Mouse (Mus musculus) adrenal gland, adult 8-10 months (tissue): ENCODE results near the gene Zfp64. TPM values are rescaled to one million over a fixed set of nuclear protein-coding genes. Genes with fewer than 3 reads are reported as not detected.
"Not testable (repeated sequence)": the region's sequence is repeated elsewhere in the genome, so short reads cannot be mapped to it uniquely, and the experiment has no call there.

ENCODE experiments used
- DNase-seq: peaks from one replicate; pipeline ENCODE4 v3.0.0; 2022
- total RNA-seq, 4 experiments: library from RNA; stranded (reverse); gene quantifications; 2 replicates each; pipeline ENCODE4 v1.2.4; 2022

Zfp64 gene
- total RNA-seq, 4 experiments from 2014 or later = 15.5 to 23.2 (median 19.7) TPM

DNA sequence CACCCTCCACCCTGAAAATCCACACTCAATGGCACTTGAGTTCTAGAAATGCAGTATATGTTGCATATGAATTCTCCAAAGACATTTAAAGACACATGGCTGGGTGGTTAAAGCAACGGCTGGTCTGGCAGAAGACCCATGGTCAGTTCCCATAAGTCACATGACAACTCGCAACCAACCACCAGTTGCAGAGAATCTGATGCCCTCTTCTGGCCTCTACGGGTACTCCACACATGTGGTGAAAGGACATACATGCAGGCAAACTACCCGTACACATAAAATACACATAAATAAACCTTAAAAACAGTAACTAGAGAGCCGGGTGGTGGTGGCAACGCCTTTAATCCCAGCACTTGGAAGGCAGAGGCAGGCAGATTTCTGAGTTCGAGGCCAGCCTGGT lies 60.6 kb downstream of the Zfp64 start:
- DNase-seq = no peak

DNA sequence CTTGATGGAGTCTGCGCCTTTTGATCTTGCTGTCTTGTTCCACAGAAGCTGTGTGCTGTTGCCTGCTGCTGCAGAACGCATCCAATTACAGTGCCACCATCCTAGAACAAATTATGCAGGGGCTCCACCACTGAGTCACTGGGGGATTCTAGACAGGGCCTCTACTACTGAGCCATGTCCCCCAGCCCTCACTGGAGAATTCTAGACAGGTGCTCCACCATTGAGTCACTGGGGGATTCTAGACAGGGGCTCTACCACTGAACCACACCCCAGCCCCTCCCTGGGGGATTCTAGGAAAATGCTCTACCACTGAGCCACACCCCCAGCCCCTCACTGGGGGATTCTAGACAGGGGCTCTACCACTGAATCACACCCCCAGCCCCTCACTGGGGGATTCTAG lies 63.3 kb downstream of the Zfp64 start:
- no peak for DNase-seq

DNA sequence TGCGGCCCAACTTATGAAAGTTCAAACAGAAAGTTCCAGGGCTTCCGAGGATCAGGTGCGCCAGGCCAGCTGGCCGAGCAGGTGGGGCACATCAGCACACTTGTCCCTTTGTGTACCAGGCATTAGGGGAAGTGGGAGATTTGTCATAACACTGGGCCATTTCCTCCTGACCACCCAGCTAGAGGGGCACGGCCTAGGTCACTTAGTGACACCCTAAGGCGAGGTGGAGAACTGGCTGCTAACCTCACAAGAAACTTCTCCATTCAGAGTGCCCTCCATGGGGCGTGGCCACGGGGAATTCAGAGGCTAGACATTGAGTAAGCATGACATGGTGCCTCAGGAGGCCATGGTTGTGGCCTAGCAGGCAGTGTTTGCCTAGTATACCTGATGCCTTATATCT lies 70.7 kb downstream of the Zfp64 start:
- no peak for DNase-seq

DNA sequence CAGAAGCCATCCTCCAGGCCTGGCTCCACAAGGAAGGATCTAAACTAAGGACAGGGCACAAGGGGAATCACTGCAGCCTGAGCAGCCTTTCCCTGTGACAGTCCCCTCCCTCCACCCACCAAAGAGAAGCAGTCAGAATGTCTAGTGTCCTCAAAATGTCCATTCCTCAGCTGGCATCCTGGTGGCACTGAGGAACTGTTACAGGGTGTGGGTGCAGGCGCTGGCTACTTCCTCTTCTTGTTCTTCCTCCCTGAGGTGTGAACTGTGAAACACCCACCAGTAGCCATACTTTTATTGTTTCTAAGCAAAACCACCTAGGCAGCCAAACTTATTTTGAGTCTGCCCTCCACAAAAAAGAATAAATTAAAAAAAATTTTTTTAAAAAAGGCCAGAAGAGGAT lies 72.4 kb downstream of the Zfp64 start:
- no peak for DNase-seq

DNA sequence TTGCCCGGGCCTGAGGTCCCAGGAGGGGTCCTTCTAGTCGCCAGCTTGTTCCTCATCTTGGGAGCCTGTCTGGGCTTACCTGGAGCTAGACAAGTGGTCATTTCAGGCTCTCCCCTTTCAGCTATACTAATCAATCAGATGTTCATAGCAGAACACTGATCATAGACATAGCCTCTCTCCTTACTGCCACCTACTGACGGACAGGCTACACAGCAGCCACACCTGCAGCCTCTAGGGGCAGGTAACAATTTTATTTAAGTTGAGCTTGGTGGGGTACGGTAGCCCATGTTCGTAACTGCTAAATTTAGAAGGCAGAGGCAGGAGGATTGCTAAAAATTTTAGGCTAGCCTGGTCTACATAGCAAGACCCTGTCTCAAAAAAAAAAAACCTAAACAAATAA lies 73.5 kb downstream of the Zfp64 start:
- DNase-seq = no peak

DNA sequence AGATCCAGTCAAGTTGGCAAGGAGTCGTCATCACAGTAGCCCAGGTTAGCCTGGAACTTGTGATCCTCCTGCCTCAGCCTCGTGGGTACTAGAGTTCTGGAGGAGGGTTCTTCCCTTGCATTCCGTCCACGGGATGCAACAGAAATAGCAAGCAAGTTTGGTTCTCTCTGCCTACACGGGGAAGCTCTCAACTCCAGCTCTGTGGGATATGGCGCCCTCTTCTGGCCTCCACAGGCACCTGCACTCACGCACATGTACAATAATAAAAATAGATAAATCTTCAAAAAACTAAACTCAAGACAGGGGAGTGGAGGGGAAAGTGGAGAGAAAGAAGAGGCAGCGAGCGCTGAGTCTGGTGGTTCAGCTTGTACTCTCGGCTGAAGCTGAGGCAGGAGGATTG lies 75.8 kb downstream of the Zfp64 start:
- no peak for DNase-seq

DNA sequence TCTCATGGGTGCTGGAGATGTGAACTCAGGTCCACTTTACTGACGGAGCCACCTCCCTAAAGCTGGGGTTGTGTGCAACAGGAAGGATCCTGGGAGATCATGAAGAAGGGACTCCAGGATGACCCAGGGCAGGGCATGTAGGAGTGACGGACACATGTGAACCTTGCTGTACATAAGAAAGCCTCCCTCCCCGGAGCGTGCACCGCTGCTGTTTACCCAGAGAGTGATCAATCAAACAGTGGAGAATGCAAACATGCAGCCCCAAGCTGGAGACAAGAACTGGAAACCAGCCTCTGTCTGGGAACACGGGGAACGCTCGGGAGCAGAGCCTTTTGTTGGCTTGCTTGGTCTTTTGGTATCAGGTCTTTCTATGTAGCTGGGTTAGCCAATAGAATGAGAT lies 76.7 kb downstream of the Zfp64 start:
- no peak for DNase-seq

DNA sequence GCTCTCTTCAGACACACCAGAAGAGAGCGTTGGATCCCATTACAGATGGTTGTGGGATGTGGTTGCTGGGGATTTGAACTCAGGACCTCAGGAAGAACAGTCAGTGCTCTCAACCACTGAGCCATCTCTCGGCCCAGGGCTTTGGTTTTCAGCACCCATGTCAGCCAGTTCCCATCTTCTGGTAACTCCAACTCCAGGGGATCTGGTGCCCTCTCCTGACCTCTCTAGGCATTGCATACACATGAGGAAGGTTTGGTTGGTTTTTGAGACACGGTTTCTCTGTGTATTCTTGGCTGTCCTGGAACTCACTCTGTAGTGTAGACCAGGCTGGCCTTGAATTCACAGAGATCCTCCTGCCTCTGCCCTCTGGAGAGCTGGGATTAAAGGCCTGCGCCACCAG lies 77.2 kb downstream of the Zfp64 start:
- DNase-seq = no peak

DNA sequence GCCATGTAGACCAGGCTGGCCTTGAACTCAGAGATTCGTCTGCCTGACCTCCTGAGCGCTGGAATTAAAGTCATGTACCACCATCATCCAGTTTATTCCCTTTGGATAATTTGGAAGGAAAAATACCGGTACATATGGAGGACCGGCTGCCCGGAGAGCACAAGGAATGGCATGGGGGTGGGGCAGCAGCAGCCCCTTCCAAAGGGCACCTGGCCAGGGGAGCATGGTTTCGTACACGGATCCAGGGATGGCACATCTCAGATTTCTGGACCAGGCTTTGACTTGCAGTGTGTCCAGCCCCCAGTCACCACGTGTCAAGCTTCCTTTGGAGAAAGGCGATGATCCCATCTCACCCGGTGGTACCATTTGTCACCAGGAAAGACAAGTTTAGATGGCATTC lies 78.8 kb downstream of the Zfp64 start:
- no peak for DNase-seq

DNA sequence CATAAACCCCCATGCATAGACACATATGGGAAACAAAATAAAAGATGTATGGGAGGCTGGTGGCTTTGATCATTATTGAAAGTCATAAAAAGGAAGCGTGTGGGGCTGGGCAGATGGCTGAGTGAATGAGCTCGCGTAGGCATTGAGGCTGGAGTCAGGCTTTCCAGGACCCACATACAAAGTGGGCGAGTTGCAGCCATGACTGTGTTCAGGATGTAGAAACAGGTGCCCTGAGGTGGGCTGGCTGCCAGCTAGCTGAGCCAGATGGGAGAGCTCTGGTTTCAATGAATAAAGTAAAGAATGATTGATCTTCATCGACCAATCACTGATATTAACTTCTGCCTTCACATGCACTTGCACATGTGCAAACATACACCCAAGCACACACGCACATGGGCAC lies 80.9 kb downstream of the Zfp64 start:
- no peak for DNase-seq

DNA sequence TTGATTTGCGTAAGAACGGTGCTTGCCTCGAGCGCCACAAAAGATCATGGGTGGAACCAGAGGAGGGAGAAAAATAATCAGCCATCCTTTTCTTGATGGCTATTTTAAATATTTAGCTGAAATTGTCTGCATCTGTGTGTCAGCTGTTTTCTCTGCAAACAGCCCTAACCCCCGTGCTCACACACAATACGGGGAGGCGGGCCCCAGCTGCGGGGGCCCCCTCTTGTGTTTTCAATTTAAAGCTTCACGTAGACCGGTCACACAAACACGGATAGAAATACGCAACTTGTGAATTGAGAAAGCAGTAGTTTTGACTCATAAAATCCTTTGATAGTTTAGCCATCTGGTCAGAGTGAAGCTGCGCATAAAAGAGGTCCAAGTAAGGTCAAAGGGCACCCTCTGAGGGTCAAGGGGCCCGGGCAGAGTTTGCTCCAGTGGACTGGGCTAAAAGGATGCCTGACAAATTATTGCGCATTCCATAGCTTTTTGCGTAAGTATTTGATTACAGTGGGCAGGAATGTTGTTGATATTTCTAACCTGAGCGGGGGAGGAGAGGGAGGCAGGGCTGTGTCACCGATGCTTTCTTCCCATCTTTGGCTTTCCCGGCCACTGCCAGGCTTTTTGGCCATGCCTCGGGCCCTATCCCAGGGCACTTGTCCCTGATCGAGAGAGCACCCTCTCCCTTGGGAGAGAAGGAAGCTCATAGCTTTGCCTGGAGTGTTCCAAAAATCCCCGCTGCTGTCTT lies 83.4 kb downstream of the Zfp64 start:
- no peak for DNase-seq

DNA sequence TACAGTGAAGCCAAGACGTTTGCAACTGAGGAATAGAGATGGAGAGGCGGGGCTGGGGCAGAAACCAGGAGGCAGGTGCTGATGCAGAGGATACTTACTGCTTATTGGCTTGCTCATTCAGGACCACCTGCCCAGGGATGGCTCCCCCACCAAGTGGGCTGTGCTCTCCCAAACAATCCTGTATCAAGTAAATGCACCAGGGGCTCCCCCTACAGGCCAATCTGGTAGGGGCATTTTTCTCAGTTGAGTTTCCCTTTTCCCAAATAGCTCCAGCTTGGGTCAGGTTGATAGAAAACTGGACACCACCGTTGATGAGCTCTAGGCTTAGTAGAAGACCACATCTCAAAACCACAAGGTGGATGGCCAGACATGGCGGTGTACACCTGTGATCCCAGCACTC lies 84.9 kb downstream of the Zfp64 start:
- no peak for DNase-seq

DNA sequence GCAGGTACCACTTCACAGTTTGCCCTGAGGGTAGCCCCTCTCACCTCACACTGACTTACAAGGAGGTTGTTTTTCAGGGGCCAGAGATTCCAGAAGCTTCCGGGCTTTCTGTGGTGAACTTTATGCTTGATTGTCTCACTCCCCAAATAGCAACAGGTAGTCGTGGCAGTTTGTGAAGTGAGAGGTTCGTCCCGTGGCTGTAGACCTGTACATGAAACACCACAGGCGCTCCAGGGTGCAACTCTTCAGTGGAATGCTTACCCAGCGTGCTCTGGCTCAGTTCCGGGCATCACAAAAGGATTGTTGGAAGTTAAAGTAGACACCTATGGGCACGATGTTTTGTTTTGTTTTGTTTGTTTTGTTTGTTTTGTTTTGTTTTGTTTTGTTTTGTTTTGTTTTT lies 88.4 kb downstream of the Zfp64 start:
- no peak for DNase-seq

DNA sequence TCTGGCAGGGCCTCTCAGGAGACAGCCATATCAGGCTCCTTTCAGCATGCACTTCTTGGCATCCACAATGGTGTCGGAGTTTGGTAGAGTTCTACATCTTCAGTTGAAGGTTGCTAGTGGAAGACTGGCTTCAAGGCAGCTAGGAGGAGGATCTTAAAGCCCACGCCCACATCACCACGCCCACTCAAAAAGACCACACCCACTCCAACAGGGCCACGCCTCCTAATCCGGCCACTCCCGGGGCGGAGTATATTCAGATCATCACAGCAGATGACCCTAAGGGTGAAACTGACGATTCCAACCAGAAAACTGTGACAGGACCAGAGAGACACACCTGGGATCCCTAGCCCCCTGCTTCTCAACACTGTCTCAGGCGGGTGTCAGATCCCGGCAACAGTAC lies 89.0 kb downstream of the Zfp64 start:
- DNase-seq = no peak

DNA sequence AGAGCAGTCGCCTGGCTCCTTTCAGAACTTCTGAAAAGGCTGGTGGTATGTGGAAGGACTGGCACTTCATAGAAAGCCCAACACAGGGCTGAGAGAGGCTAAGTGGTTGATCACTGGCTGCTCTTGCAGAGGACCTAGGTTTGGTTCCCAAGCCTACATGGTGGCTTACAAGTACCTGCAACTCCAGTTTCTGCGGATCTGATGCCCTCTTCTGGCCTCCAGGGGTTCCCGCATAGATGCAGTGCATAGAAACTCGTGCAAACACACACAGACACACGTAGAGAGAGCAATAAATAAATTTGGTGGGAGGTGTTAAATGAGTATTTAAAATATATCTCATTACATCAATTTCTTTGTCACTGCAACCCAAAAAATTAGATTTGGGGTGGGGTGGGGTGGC lies 90.5 kb downstream of the Zfp64 start:
- DNase-seq = no peak

DNA sequence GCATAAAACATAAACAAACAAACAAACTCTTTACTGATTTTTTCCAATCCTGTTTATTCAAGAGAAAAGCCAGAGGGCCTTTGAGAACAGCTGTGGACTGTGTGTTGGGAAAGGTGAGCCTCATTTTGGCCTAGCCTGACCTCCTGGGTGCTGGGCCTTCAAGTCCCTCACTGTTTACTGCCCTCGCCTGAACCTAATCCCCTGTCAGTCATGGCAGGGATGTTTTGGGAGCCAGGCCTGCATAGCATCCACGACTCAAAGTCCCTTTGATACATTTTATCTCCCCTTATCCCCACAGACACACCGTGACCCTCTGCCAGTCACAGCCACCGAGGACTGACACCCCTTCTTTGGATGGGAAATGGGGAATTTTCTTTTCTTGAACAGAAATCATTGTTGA lies 92.7 kb downstream of the Zfp64 start:
- no peak for DNase-seq

DNA sequence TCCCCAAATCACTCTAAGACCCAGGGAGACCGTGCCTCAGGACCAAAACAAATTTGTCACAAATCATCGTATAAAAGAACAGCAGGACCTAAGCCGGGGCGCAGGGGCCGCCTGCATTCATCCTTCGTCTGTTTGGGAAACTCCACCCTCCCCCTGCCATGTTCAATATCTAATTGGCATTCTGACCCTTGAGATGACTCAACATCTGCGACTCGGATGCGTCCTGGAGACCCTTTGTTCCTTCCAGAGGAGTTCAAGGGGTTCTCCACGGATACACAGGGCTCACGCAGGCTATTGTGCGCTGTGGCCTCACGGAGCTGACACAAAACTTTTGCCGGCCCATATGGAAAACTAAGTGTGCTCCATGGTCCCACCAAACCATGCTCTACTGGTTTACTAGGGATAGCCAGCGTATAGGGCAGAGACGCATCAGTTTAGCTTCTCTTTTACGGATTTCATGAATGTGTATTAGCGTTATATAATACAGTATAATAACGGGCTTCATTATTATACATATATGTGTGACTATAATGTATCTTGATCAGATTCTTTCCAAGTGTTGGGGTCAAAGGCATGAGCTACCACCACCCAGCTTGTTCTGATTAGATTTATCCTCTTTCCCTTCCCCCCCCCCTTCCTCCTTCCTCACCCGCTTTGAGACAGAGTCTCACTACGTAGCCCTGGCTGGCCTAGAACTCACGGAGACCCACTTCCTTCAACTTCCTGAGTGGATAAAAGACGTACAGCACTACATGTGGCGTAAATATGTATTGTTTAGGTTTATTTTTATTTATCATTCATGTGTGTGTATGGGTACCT lies 94.3 kb downstream of the Zfp64 start:
- DNase-seq = no peak

DNA sequence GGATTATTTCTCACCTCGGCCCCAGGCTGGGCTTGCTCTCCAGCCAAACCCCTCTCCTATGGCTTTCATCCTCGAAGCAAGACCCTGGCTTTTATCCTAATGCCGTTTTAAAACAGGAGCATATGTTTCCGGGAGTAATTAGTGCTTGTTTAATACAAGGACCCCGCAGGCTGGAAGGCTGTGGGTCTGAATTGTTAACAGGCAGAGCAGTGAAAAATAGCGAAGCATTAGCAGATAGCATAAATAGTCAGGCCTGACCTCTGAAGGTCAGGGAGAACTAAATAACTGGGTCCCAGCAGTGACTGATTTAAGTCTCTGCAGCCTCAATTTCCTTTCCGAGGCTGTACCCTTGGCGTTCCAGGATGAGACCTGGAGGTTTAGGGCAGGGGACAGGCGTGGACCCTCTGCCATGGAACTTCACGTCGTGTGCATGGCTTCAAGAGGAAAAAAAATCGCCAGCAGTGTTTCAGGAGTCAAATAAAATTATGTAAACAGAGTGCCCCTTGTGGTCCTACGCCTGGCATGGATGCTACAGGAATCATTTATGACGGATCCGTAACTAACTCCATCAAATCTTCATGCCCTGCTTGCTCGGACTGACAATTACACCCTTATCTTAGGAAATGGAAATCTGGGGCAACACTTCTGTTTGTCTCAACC lies 95.2 kb downstream of the Zfp64 start:
- no peak for DNase-seq

DNA sequence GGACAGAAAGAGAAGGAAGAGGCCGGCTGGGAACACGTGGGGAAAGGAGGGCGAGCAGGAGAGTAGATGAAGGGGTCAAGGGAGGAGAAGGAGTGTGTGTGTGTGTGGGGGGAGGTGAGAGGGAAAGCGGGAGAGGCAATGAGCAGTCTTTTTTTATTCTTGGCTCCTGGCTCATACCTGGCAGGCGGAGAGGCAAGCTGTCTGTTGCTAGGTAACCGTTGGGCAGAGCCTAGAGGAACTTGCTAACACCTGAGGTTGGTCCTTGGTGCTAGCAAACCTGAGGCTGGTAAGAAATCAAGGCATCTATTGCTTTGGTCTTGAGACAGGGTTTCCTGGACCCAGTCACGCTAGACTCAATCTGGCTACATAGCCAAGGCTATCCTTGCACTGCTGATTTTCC lies 98.7 kb downstream of the Zfp64 start:
- no peak for DNase-seq

DNA sequence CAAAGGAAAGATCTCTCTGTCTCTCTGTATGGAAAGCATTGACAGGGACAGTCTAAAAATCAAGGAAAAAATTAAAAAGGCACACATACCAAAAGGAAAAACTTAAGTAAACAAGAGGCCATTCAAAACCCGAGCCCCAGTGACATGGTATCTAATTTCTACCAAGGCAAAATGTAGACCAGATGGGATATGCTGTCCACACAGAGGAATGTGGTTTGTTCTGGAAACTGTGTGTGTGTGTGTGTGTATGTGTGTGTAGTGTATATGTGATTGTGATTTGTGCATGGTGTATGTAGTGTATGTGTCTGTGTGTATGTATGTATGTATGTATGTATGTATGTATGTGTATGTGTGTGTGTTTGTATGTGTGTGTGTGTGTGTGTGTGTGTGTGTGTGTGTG lies 100.6 kb downstream of the Zfp64 start:
- no peak for DNase-seq

DNA sequence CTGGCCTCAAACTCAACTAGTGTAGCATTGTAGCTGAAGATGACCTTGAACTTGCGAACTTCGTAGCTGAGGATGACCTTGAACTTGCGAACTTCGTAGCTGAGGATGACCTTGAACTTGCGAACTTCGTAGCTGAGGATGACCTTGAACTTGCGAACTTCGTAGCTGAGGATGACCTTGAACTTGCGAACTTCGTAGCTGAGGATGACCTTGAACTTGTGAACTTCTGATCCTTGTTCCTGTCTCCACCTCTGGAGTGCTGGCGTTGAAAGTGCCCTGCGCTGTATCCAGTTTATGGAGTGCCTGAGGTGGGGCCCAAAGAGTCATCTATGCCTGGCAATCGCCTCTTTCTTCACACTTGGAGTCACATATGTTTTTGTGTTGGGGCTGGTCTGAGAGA lies 101.5 kb downstream of the Zfp64 start:
- DNase-seq = not testable (repeated sequence)

DNA sequence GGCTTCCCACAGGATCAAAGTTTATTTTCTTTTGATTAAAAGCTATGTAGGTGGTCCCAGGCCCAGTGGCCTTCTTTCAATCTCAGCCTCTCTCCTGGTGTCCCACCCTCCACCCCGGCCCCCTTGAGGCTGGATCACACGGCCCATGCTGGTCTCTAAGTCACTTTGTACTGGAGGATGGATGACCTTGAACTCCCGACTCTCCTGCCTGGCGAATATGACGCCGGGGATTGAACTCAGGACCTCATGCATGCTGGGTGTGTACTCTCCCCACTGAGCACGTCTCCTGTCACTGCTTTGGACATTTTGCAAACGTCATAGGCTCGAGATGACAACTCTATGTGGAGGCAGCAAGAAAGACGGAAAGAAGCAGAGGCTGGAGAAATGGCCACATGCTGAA lies 103.8 kb downstream of the Zfp64 start:
- no peak for DNase-seq

DNA sequence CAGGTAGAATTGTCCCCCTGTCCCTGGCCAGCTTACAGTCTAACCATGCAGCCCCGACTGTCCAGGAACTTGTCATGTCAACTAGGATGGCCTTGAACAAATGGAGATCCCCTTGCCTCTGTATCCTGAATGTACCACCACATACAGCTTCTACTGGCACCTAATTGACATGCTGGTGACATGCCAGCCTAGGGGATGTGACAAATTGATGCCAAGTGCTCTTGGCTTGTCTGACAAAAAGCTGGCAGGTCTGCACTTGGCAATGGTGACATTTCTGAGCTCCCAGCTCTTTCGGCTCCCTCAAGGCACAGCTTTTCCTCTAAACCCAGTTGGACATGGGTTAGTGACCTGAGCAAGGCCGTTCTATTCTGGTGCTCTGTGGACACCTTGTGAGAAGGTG lies 106.8 kb downstream of the Zfp64 start:
- no peak for DNase-seq
